Mouse (Mus musculus): ENCODE data around the gene Khdc4. TPM values are rescaled to one million over a fixed set of nuclear protein-coding genes. Genes with fewer than 3 reads are reported as not detected.

Gene Khdc4
- 72.4 and 75.8 TPM in 2 replicates for polyA plus RNA-seq (2015; fragmentation: Nextera tagmentation; extraction: Ambion mirVana)

- Histone ChIP-seq H3K27me3 (replicated peaks) (no peaks in the 10 kb centered on the region), H3K27ac (peak within 1 kb of the TSS; percentile 98), H3K9me3 (no peaks in the 10 kb centered on the region), H3K36me3 (peaks cover 12% of the 10 kb centered on the region), H3K4me3 (replicated peaks) (peak within 1 kb of the TSS; percentile 76), H3K9ac (peak within 1 kb of the TSS; percentile 96), H3K4me1 (replicated peaks) (peaks cover 4% of the 10 kb centered on the region), H3K4me2 (replicated peaks) (peak within 1 kb of the TSS; percentile 74)
- peak; percentile 99 for ATAC-seq
- under 1% methylated on average over 47 of the region's 47 CpGs for WGBS
These were observed at the start of gene Khdc4 for GRCm38 (mm10) chr3:88684980-88685941. Gene Khdc4 (plus strand): TSS chr3:88685803.

- ATAC-seq: no peak
- Histone ChIP-seq H3K36me3 (peaks cover 72% of the 10 kb centered on the region), H3K9ac (no peak overlapping the region), H3K4me3 (replicated peaks) (no peak overlapping the region), H3K9me3 (0 out of 2 replicates have a peak, but pooled peaks cover 2% of the 10 kb centered on the region), H3K27me3 (replicated peaks) (no peaks in the 10 kb centered on the region), H3K27ac (no peak overlapping the region), H3K4me2 (replicated peaks) (no peak overlapping the region), H3K4me1 (replicated peaks) (no peaks in the 10 kb centered on the region)
- WGBS: 90% methylated on average over 8 of the region's 8 CpGs
These were observed 49.0 kb upstream of the Khdc4 start for GRCm38 (mm10) chr3:88636555-88636986.

- 93% methylated on average over 5 of the region's 5 CpGs for WGBS
- Histone ChIP-seq H3K4me3 (replicated peaks) (no peak overlapping the region), H3K9me3 (0 out of 2 replicates have a peak, but pooled peaks cover 2% of the 10 kb centered on the region), H3K27ac (no peak overlapping the region), H3K4me1 (replicated peaks) (no peaks in the 10 kb centered on the region), H3K27me3 (replicated peaks) (no peaks in the 10 kb centered on the region), H3K9ac (no peak overlapping the region), H3K4me2 (replicated peaks) (no peak overlapping the region), H3K36me3 (peaks cover 70% of the 10 kb centered on the region)
- no peak for ATAC-seq
These were observed 48.5 kb upstream of the Khdc4 start for GRCm38 (mm10) chr3:88637134-88637533.

GRCm38 (mm10) chr3:88639239-88639638, 46.4 kb upstream of the Khdc4 start:
- no peak overlapping the region for H3K9ac ChIP-seq
- H3K4me1 ChIP-seq (replicated peaks): no peaks in the 10 kb centered on the region
- no peak overlapping the region for H3K4me2 ChIP-seq (replicated peaks)
- H3K36me3 ChIP-seq: peaks cover 73% of the 10 kb centered on the region
- H3K4me3 ChIP-seq (replicated peaks): no peak overlapping the region
- H3K27me3 ChIP-seq (replicated peaks): no peaks in the 10 kb centered on the region
- H3K9me3 ChIP-seq: 0 out of 2 replicates have a peak, but pooled peaks cover 2% of the 10 kb centered on the region
- 94% methylated on average over 12 of the region's 12 CpGs for WGBS
- ATAC-seq: no peak
- no peak overlapping the region for H3K27ac ChIP-seq

GRCm38 (mm10) chr3:88640676-88641075, 44.9 kb upstream of the Khdc4 start:
- 82% methylated on average over 1 of the region's 1 CpGs for WGBS
- H3K9ac ChIP-seq: no peak overlapping the region
- no peak overlapping the region for H3K4me3 ChIP-seq (replicated peaks)
- H3K9me3 ChIP-seq: 0 out of 2 replicates have a peak, but pooled peaks cover 2% of the 10 kb centered on the region
- ATAC-seq: peak; percentile 62
- H3K27ac ChIP-seq: no peak overlapping the region
- H3K27me3 ChIP-seq (replicated peaks): no peaks in the 10 kb centered on the region
- peaks cover 61% of the 10 kb centered on the region for H3K36me3 ChIP-seq
- no peak overlapping the region for H3K4me2 ChIP-seq (replicated peaks)
- H3K4me1 ChIP-seq (replicated peaks): no peaks in the 10 kb centered on the region

- Histone ChIP-seq H3K4me3 (replicated peaks) (no peak overlapping the region), H3K9me3 (no peaks in the 10 kb centered on the region), H3K4me1 (replicated peaks) (no peaks in the 10 kb centered on the region), H3K27ac (no peak overlapping the region), H3K4me2 (replicated peaks) (no peak overlapping the region), H3K36me3 (peaks cover 64% of the 10 kb centered on the region), H3K27me3 (replicated peaks) (no peaks in the 10 kb centered on the region), H3K9ac (no peak overlapping the region)
- 87% methylated on average over 5 of the region's 5 CpGs for WGBS
- ATAC-seq: no peak
These were observed 42.5 kb upstream of the Khdc4 start for GRCm38 (mm10) chr3:88643078-88643477.

GRCm38 (mm10) chr3:88645937-88646336, 39.7 kb upstream of the Khdc4 start:
- Histone ChIP-seq H3K4me2 (replicated peaks) (no peak overlapping the region), H3K9me3 (no peaks in the 10 kb centered on the region), H3K36me3 (peaks cover 49% of the 10 kb centered on the region), H3K4me1 (replicated peaks) (no peaks in the 10 kb centered on the region), H3K4me3 (replicated peaks) (no peak overlapping the region), H3K27me3 (replicated peaks) (no peaks in the 10 kb centered on the region), H3K9ac (no peak overlapping the region), H3K27ac (no peak overlapping the region)
- WGBS: 91% methylated on average over 12 of the region's 12 CpGs
- ATAC-seq: no peak

- no peak for ATAC-seq
These were observed 39.1 kb upstream of the Khdc4 start for GRCm38 (mm10) chr3:88646426-88646995.

GRCm38 (mm10) chr3:88647076-88647475, 38.5 kb upstream of the Khdc4 start:
- Histone ChIP-seq H3K4me1 (replicated peaks) (0 out of 2 replicates have a peak, but pooled peaks cover 3% of the 10 kb centered on the region), H3K27me3 (replicated peaks) (no peaks in the 10 kb centered on the region), H3K9me3 (no peaks in the 10 kb centered on the region), H3K27ac (no peak overlapping the region), H3K9ac (no peak overlapping the region), H3K4me3 (replicated peaks) (no peak overlapping the region), H3K36me3 (peaks cover 47% of the 10 kb centered on the region), H3K4me2 (replicated peaks) (no peak overlapping the region)
- WGBS: 83% methylated on average over 3 of the region's 3 CpGs
- ATAC-seq: no peak

More at GRCm38 (mm10) chr3:88646426-88646995, 39.1 kb upstream of the Khdc4 start:
- no peaks in the 10 kb centered on the region for H3K9me3 ChIP-seq
- peaks cover 49% of the 10 kb centered on the region for H3K36me3 ChIP-seq
- no peak overlapping the region for H3K9ac ChIP-seq
- WGBS: 77% methylated on average over 6 of the region's 6 CpGs
- no peak overlapping the region for H3K27ac ChIP-seq
- H3K4me2 ChIP-seq (replicated peaks): no peak overlapping the region
- H3K27me3 ChIP-seq (replicated peaks): no peaks in the 10 kb centered on the region
- no peak overlapping the region for H3K4me3 ChIP-seq (replicated peaks)
- no peaks in the 10 kb centered on the region for H3K4me1 ChIP-seq (replicated peaks)

GRCm38 (mm10) chr3:88647779-88648413, 37.7 kb upstream of the Khdc4 start:
- no peak for ATAC-seq
- Histone ChIP-seq H3K9me3 (no peaks in the 10 kb centered on the region), H3K27ac (no peak overlapping the region), H3K27me3 (replicated peaks) (no peaks in the 10 kb centered on the region), H3K4me1 (replicated peaks) (peaks cover 4% of the 10 kb centered on the region; the same call in 1 of the 2 replicates), H3K4me3 (replicated peaks) (no peak overlapping the region), H3K36me3 (peaks cover 39% of the 10 kb centered on the region), H3K9ac (no peak overlapping the region), H3K4me2 (replicated peaks) (no peak overlapping the region)
- WGBS: 87% methylated on average over 14 of the region's 14 CpGs

GRCm38 (mm10) chr3:88648452-88649168, 37.0 kb upstream of the Khdc4 start:
- 80% methylated on average over 12 of the region's 12 CpGs for WGBS
- Histone ChIP-seq H3K9me3 (no peaks in the 10 kb centered on the region), H3K4me3 (replicated peaks) (no peak overlapping the region), H3K4me2 (replicated peaks) (no peak overlapping the region), H3K27me3 (replicated peaks) (no peaks in the 10 kb centered on the region), H3K9ac (no peak overlapping the region), H3K36me3 (peaks cover 32% of the 10 kb centered on the region), H3K27ac (no peak overlapping the region), H3K4me1 (replicated peaks) (peaks cover 9% of the 10 kb centered on the region; the same call in 1 of the 2 replicates)
- ATAC-seq: no peak
